Mouse (Mus musculus) heart, adult 2 months (tissue): ENCODE data around the gene Gigyf1.

Experiments used
- CTCF ChIP-seq: fragments of 200-600 bp; IDR thresholded peaks from 2 replicates; pipeline ENCODE4 v1.8.1; 2022; ENCODE audit warnings: antibody characterized with exemption, mild to moderate bottlenecking, moderate library complexity
- EP300 ChIP-seq: fragments of 200-500 bp; IDR thresholded peaks from 2 replicates; pipeline ENCODE4 v1.6.1; 2011; ENCODE audit warnings: low read depth, low read length, control low read depth; ENCODE audit not compliant: insufficient read depth
- POLR2A ChIP-seq: fragments of 200-500 bp; IDR thresholded peaks from 2 replicates; pipeline ENCODE4 v1.6.1; 2011; ENCODE audit warnings: mild to moderate bottlenecking, low read depth, low read length, control low read depth; ENCODE audit not compliant: insufficient read depth

DNA sequence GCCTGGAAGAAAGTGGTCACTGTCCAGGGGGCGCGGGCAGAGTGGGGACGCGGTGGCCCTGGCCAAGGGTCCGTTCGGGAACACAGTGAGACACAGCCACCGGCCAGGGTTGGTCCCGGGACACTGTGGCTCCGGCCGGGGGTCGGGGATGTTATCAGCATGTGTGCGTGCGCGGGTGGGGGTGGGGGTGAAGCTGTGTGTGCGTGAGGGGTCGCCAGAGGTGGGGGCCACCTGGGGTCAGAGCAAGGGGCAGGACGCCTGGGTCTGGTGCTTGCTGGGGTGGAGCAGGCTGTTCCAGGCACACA is 32.5 kb upstream of the Gigyf1 start:
- no peak for TF ChIP-seq CTCF
- no peak for TF ChIP-seq POLR2A
- no peak for TF ChIP-seq EP300
